9 mouse cellular contexts compared by ENCODE assay signal in genomic region chr5:24526190-24526888, GRCm38 (mm10). TPM values are rescaled to one million over a fixed set of nuclear protein-coding genes. Genes with fewer than 3 reads are reported as not detected.
DNase-seq lines count a peak whose midpoint lies in the region; ATAC-seq lines count a peak whose summit lies in the region.
"Had no signal": no experiment of that assay in that cellular context is flagged by ENCODE, and none has a peak within 500 bp of the region (broad histone marks: within the 10 kb centered on the region; RNA-seq: fewer than 3 reads in every experiment).

No protein-coding gene starts in this region.

- ATAC-seq in kidney, embryonic 15.5 days (replicated peaks; ENCODE audit: low FRiP score), result no peak; the same call in 1 of the 2 replicates
- peak; percentile 22; the same call in 1 of the 2 replicates for ATAC-seq in embryonic facial prominence, embryonic 14.5 days (ENCODE audit: low read depth)
- 0 out of 2 replicates have a peak, but pooled peaks have one; percentile 29 for ATAC-seq in intestine, embryonic 16.5 days
- ATAC-seq in neural tube, embryonic 11.5 days (ENCODE audit: insufficient read depth, low FRiP score, low TSS enrichment), result peak; percentile 79
- ATAC-seq in activated CD4-positive, CD25-positive, alpha-beta regulatory T cell, adult 4 months, result no peak

- WGBS in kidney, embryonic 15.5 days, result 1% methylated on average over 69 of the region's 109 CpGs
- WGBS in embryonic facial prominence, embryonic 14.5 days, result 0% methylated on average over 8 of the region's 109 CpGs
- WGBS in intestine, embryonic 16.5 days, result under 1% methylated on average over 54 of the region's 109 CpGs
- under 1% methylated on average over 83 of the region's 109 CpGs for WGBS in neural tube, embryonic 11.5 days

- peaks cover 19% of the 10 kb centered on the region for H3K4me1 ChIP-seq in kidney, embryonic 15.5 days
- H3K4me1 ChIP-seq in embryonic facial prominence, embryonic 14.5 days (ENCODE audit: control insufficient read depth, insufficient read depth, low read length), result peaks cover 12% of the 10 kb centered on the region
- peaks cover 14% of the 10 kb centered on the region for H3K4me1 ChIP-seq in intestine, embryonic 16.5 days (ENCODE audit: control insufficient read depth, insufficient read depth, low read length)
- peaks cover 8% of the 10 kb centered on the region for H3K4me1 ChIP-seq in neural tube, embryonic 11.5 days (ENCODE audit: control insufficient read depth, insufficient read depth, low read length)

- peaks cover 97% of the 10 kb centered on the region for H3K27me3 ChIP-seq in kidney, embryonic 15.5 days
- H3K27me3 ChIP-seq in embryonic facial prominence, embryonic 14.5 days (replicated peaks; ENCODE audit: control insufficient read depth, insufficient read depth, low read length), result peaks cover 84% of the 10 kb centered on the region
- H3K27me3 ChIP-seq in intestine, embryonic 16.5 days (replicated peaks; ENCODE audit: control insufficient read depth, insufficient read depth, low read length), result peaks cover 83% of the 10 kb centered on the region
- H3K27me3 ChIP-seq in neural tube, embryonic 11.5 days (ENCODE audit: control insufficient read depth, insufficient read depth, low read length), result peaks cover 52% of the 10 kb centered on the region

- no peak overlapping the region for H3K27ac ChIP-seq in kidney, embryonic 15.5 days
- no peak overlapping the region for H3K27ac ChIP-seq in embryonic facial prominence, embryonic 14.5 days (replicated peaks; ENCODE audit: low read depth, low read length)
- no peak overlapping the region for H3K27ac ChIP-seq in intestine, embryonic 16.5 days (ENCODE audit: low read length)
- H3K27ac ChIP-seq in neural tube, embryonic 11.5 days (ENCODE audit: low read depth, low read length), result no peak overlapping the region

- peak overlapping the region; percentile 26; the same call in 1 of the 2 replicates for H3K9ac ChIP-seq in kidney, embryonic 15.5 days
- H3K9ac ChIP-seq in embryonic facial prominence, embryonic 14.5 days (ENCODE audit: low read depth, low read length), result peak overlapping the region; percentile 39
- peak overlapping the region; percentile 43; the same call in 1 of the 2 replicates for H3K9ac ChIP-seq in intestine, embryonic 16.5 days (ENCODE audit: low read depth, low read length)
- H3K9ac ChIP-seq in neural tube, embryonic 11.5 days (ENCODE audit: low read length), result peak overlapping the region; percentile 62

- H3K4me2 ChIP-seq in kidney, embryonic 15.5 days, result peak overlapping the region; percentile 85
- H3K4me2 ChIP-seq in embryonic facial prominence, embryonic 14.5 days (ENCODE audit: low read depth, low read length), result peak overlapping the region; percentile 79
- peak overlapping the region; percentile 90 for H3K4me2 ChIP-seq in intestine, embryonic 16.5 days (ENCODE audit: low read depth, low read length)
- peak overlapping the region; percentile 86 for H3K4me2 ChIP-seq in neural tube, embryonic 11.5 days (ENCODE audit: low read depth)

- no peaks in the 10 kb centered on the region for H3K9me3 ChIP-seq in kidney, embryonic 15.5 days (replicated peaks)
- no peaks in the 10 kb centered on the region for H3K9me3 ChIP-seq in embryonic facial prominence, embryonic 14.5 days (ENCODE audit: control insufficient read depth, low read length)
- no peaks in the 10 kb centered on the region for H3K9me3 ChIP-seq in intestine, embryonic 16.5 days (ENCODE audit: control insufficient read depth, low read length)
- no peaks in the 10 kb centered on the region for H3K9me3 ChIP-seq in neural tube, embryonic 11.5 days (ENCODE audit: control insufficient read depth, low read length)

- H3K4me3 ChIP-seq in kidney, embryonic 15.5 days (replicated peaks), result peak overlapping the region; percentile 45
- H3K4me3 ChIP-seq in embryonic facial prominence, embryonic 14.5 days (ENCODE audit: low read depth, low read length), result peak overlapping the region; percentile 42
- H3K4me3 ChIP-seq in intestine, embryonic 16.5 days (ENCODE audit: low read length), result peak overlapping the region; percentile 49
- peak overlapping the region; percentile 50 for H3K4me3 ChIP-seq in neural tube, embryonic 11.5 days (ENCODE audit: low read depth, low read length)

- no peaks in the 10 kb centered on the region for H3K36me3 ChIP-seq in kidney, embryonic 15.5 days
- H3K36me3 ChIP-seq in embryonic facial prominence, embryonic 14.5 days (ENCODE audit: control insufficient read depth, insufficient read depth, low read length), result no peaks in the 10 kb centered on the region
- H3K36me3 ChIP-seq in intestine, embryonic 16.5 days (ENCODE audit: control insufficient read depth, insufficient read depth, low read length), result no peaks in the 10 kb centered on the region
- no peaks in the 10 kb centered on the region for H3K36me3 ChIP-seq in neural tube, embryonic 11.5 days (ENCODE audit: control insufficient read depth, insufficient read depth, low read length)

- no peak for DNase-seq in kidney, adult 11 months
- DNase-seq in embryonic facial prominence, embryonic 14.5 days (ENCODE audit: low spot score), result no peak
- DNase-seq in neural tube, embryonic 11.5 days (ENCODE audit: low spot score), result peak; percentile 57
- DNase-seq in adrenal gland, postnatal 10 days, result no peak
- DNase-seq in adrenal gland, adult 8-10 months, result no peak
- DNase-seq: layer of hippocampus, adult 9-11 months had no signal

RNA-seq across cellular contexts. Expression of gene Gbx1, which starts 0.7 kb away (rescaled TPM):
- polyA plus RNA-seq in kidney, embryonic 15.5 days (2015; fragmentation: Nextera tagmentation; extraction: Ambion mirVana), result 0.04 and 0.10 TPM in 2 replicates
- polyA plus RNA-seq in embryonic facial prominence, embryonic 14.5 days (2014; fragmentation: Nextera tagmentation; extraction: Ambion mirVana), result 0.04 and 0.05 TPM in 2 replicates
- 0.04 TPM in 1 of 2 replicates, not detected in the other for polyA plus RNA-seq in intestine, embryonic 16.5 days (2015; fragmentation: Nextera tagmentation; extraction: Ambion mirVana)
- 0.92 and 1.3 TPM in 2 replicates for polyA plus RNA-seq in neural tube, embryonic 11.5 days (2014; fragmentation: Nextera tagmentation; extraction: Ambion mirVana)
- total RNA-seq in adrenal gland, postnatal 10 days (2021), result under 1 TPM in 1 of 2 experiments, not detected in 1; 0.09 TPM
- not detected for total RNA-seq in adrenal gland, adult 8-10 months (2022)
- polyA plus RNA-seq in activated CD4-positive, CD25-positive, alpha-beta regulatory T cell, adult 4 months (2017; shearing (Covaris generic)), result under 1 TPM in 1 of 2 experiments, not detected in 1; 0.09 TPM

RNA-seq across cellular contexts. Expression of gene Asb10, which starts 14.4 kb away (rescaled TPM):
- polyA plus RNA-seq in kidney, embryonic 15.5 days (2015; fragmentation: Nextera tagmentation; extraction: Ambion mirVana), result 0.61 and 0.67 TPM in 2 replicates
- polyA plus RNA-seq in embryonic facial prominence, embryonic 14.5 days (2014; fragmentation: Nextera tagmentation; extraction: Ambion mirVana), result 1.2 and 1.8 TPM in 2 replicates
- polyA plus RNA-seq in intestine, embryonic 16.5 days (2015; fragmentation: Nextera tagmentation; extraction: Ambion mirVana), result 0.16 and 0.29 TPM in 2 replicates
- polyA plus RNA-seq in neural tube, embryonic 11.5 days (2014; fragmentation: Nextera tagmentation; extraction: Ambion mirVana), result 0.38 TPM in 1 of 2 replicates, not detected in the other
- 1 to 10 TPM; 1.0 to 6.2 TPM for total RNA-seq in adrenal gland, postnatal 10 days (2021)
- total RNA-seq in adrenal gland, adult 8-10 months (2022), result under 1 TPM; 0.37 to 0.75 (median 0.59) TPM
- not detected for polyA plus RNA-seq in activated CD4-positive, CD25-positive, alpha-beta regulatory T cell, adult 4 months (2017; shearing (Covaris generic))

RNA-seq across cellular contexts. Expression of gene 4931409K22Rik, which starts 30.3 kb away (rescaled TPM):
- polyA plus RNA-seq in kidney, embryonic 15.5 days (2015; fragmentation: Nextera tagmentation; extraction: Ambion mirVana), result 0.23 TPM in 2 replicates
- not detected in 2 replicates for polyA plus RNA-seq in embryonic facial prominence, embryonic 14.5 days (2014; fragmentation: Nextera tagmentation; extraction: Ambion mirVana)
- polyA plus RNA-seq in intestine, embryonic 16.5 days (2015; fragmentation: Nextera tagmentation; extraction: Ambion mirVana), result not detected in 2 replicates
- polyA plus RNA-seq in neural tube, embryonic 11.5 days (2014; fragmentation: Nextera tagmentation; extraction: Ambion mirVana), result not detected in 2 replicates
- total RNA-seq in adrenal gland, postnatal 10 days (2021), result not detected
- total RNA-seq in adrenal gland, adult 8-10 months (2022), result not detected
- polyA plus RNA-seq in activated CD4-positive, CD25-positive, alpha-beta regulatory T cell, adult 4 months (2017; shearing (Covaris generic)), result under 1 TPM in 1 of 2 experiments, not detected in 1; 0.46 TPM

RNA-seq across cellular contexts. Expression of gene Abcf2, which starts 50.9 kb away (rescaled TPM):
- polyA plus RNA-seq in kidney, embryonic 15.5 days (2015; fragmentation: Nextera tagmentation; extraction: Ambion mirVana), result 118 TPM in 2 replicates
- 83.7 and 96.3 TPM in 2 replicates for polyA plus RNA-seq in embryonic facial prominence, embryonic 14.5 days (2014; fragmentation: Nextera tagmentation; extraction: Ambion mirVana)
- polyA plus RNA-seq in intestine, embryonic 16.5 days (2015; fragmentation: Nextera tagmentation; extraction: Ambion mirVana), result 75.0 and 82.7 TPM in 2 replicates
- 136 and 147 TPM in 2 replicates for polyA plus RNA-seq in neural tube, embryonic 11.5 days (2014; fragmentation: Nextera tagmentation; extraction: Ambion mirVana)
- total RNA-seq in adrenal gland, postnatal 10 days (2021), result 10 to 100 TPM; 51.0 to 53.3 TPM
- 10 to 100 TPM; 59.5 to 89.6 (median 75.2) TPM for total RNA-seq in adrenal gland, adult 8-10 months (2022)
- polyA plus RNA-seq in activated CD4-positive, CD25-positive, alpha-beta regulatory T cell, adult 4 months (2017; shearing (Covaris generic)), result 10 to 100 TPM; 51.8 to 56.8 TPM

Comparison
In these comparisons a context has a peak if more than half of its experiments do, and no peak if none do; other contexts are left out.
1. ATAC-seq: peak in embryonic facial prominence, embryonic 14.5 days (single experiment), intestine, embryonic 16.5 days (single experiment) and neural tube, embryonic 11.5 days (single experiment); none in kidney, embryonic 15.5 days (single experiment) and activated CD4-positive, CD25-positive, alpha-beta regulatory T cell, adult 4 months (single experiment).
2. Peak in every context shown above with its lines, with median percentiles within 50 percentile points of each other: H3K4me2 ChIP-seq, H3K4me3 ChIP-seq and H3K9ac ChIP-seq.